Mouse (Mus musculus) megakaryocyte progenitor cell, adult 5-6 weeks (primary cell): ENCODE data around the gene Iffo2. TPM values are rescaled to one million over a fixed set of nuclear protein-coding genes. Genes with fewer than 3 reads are reported as not detected.
"Not testable (repeated sequence)": the region's sequence is repeated elsewhere in the genome, so short reads cannot be mapped to it uniquely, and the experiment has no call there.

Source experiments
- ATAC-seq: replicated peaks from 2 replicates; pipeline ENCODE4 v1.8.0; 2016; ENCODE audit warnings: mild to moderate bottlenecking, moderate TSS enrichment, inconsistent platforms; ENCODE audit not compliant: poor library complexity
- total RNA-seq, 2 experiments: library from RNA; stranded (forward) in 1 of 2; stranded (reverse) in 1 of 2; fragments of 157-497, 149-512 nt in 1 of 2; fragments of 200-1000 nt in 1 of 2; gene quantifications; 2 replicates each; pipeline versions ENCODE4 v1.2.3 to v1.2.4; 2015 to 2017

Gene Iffo2
- total RNA-seq (2015) (0.39 and 0.69 TPM in 2 replicates), total RNA-seq (2017) (0.33 and 1.2 TPM in 2 replicates)

GRCm38 (mm10) chr4:139530248-139530647 lies at the start of gene Iffo2:
Gene Iffo2 (plus strand): TSS chr4:139530548.
- ATAC-seq, result not testable (repeated sequence)

GRCm38 (mm10) chr4:139481400-139481799 lies 48.9 kb upstream of the Iffo2 start:
- peak; percentile 38; the same call in 1 of the 2 replicates for ATAC-seq

GRCm38 (mm10) chr4:139483461-139484105 lies 46.8 kb upstream of the Iffo2 start:
- no peak for ATAC-seq

GRCm38 (mm10) chr4:139484496-139484895 lies 45.9 kb upstream of the Iffo2 start:
- no peak for ATAC-seq

GRCm38 (mm10) chr4:139487085-139487484 lies 43.3 kb upstream of the Iffo2 start:
- no peak for ATAC-seq

GRCm38 (mm10) chr4:139488325-139488724 lies 42.0 kb upstream of the Iffo2 start:
- ATAC-seq, result no peak

- no peak for ATAC-seq
These were observed 40.4 kb upstream of the Iffo2 start for GRCm38 (mm10) chr4:139489946-139490345.

- no peak for ATAC-seq
These were observed 39.8 kb upstream of the Iffo2 start for GRCm38 (mm10) chr4:139490413-139491055.

GRCm38 (mm10) chr4:139491541-139492170 lies 38.7 kb upstream of the Iffo2 start:
- no peak for ATAC-seq

GRCm38 (mm10) chr4:139492258-139492833 lies 38.0 kb upstream of the Iffo2 start:
- no peak; the same call in 1 of the 2 replicates for ATAC-seq

- peak; percentile 83 for ATAC-seq
These were observed 36.9 kb upstream of the Iffo2 start for GRCm38 (mm10) chr4:139493227-139494025.

GRCm38 (mm10) chr4:139500814-139501213 lies 29.5 kb upstream of the Iffo2 start:
- no peak for ATAC-seq

- no peak for ATAC-seq
These were observed 28.6 kb upstream of the Iffo2 start for GRCm38 (mm10) chr4:139501702-139502101.

GRCm38 (mm10) chr4:139503919-139504318 lies 26.4 kb upstream of the Iffo2 start:
- peak; percentile 79 for ATAC-seq

- no peak for ATAC-seq
These were observed 24.6 kb upstream of the Iffo2 start for GRCm38 (mm10) chr4:139505716-139506115.

- no peak for ATAC-seq
These were observed 23.6 kb upstream of the Iffo2 start for GRCm38 (mm10) chr4:139506727-139507126.

GRCm38 (mm10) chr4:139509069-139509468 lies 21.3 kb upstream of the Iffo2 start:
- no peak for ATAC-seq

GRCm38 (mm10) chr4:139511557-139511956 lies 18.8 kb upstream of the Iffo2 start:
- no peak for ATAC-seq

GRCm38 (mm10) chr4:139512985-139513384 lies 17.4 kb upstream of the Iffo2 start:
- ATAC-seq, result peak; percentile 55

- no peak for ATAC-seq
These were observed 11.1 kb upstream of the Iffo2 start for GRCm38 (mm10) chr4:139519221-139519620.

GRCm38 (mm10) chr4:139521926-139522325 lies 8.4 kb upstream of the Iffo2 start:
- ATAC-seq, result no peak
